Mouse (Mus musculus) cerebellum, adult 11 months (tissue): Measurements from ENCODE around the gene Olfr1161.
"Not testable (repeated sequence)": the region's sequence is repeated elsewhere in the genome, so short reads cannot be mapped to it uniquely, and the experiment has no call there.

Experiments used
- DNase-seq: peaks from one replicate; pipeline ENCODE4 v3.0.0; 2022

The Olfr1161 gene

DNA sequence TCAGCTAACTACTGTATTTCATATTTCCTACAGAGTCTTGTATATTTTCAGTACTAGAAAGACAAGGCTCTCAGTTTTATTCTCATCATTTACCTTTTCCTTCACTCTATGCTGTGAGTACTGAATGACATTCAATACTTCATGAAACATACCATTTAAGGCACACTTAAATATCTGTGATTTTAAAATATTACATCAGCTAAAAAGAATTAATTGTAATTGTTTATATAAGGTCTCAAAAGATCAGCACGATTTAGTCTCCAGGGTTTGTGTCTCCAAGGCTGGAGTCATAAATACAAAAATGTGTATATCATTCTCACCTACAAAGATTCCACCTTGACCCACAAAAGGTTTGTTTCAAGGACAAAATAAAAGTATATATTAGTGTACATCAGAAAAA is at the start of gene Olfr1161:
Olfr1161 (plus strand) TSS at position 301 of the 400 bp plus-strand sequence.
- DNase-seq, result not testable (repeated sequence)

DNA sequence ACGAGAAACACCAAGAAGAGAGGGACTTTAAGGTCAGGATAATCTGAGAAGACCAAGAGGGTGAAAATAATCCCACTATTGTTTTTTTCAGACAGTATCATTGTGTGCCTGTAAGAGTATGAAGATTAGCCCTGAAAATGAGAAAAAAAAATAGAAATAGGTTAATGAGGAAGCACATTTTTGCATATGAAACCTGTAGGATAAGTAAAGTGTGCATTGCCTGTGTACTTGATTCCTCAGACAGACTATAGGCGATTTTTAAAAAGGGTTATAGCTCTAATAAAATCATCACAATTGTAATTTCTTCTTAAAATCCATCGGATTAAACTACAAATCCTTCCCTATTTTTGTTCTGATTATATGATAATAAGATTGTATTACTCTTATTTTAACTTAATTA is 48.0 kb upstream of the Olfr1161 start, which contains the start of gene Olfr74:
Olfr74 (minus strand) TSS at position 101 of the 400 bp plus-strand sequence.
- DNase-seq, result no peak

DNA sequence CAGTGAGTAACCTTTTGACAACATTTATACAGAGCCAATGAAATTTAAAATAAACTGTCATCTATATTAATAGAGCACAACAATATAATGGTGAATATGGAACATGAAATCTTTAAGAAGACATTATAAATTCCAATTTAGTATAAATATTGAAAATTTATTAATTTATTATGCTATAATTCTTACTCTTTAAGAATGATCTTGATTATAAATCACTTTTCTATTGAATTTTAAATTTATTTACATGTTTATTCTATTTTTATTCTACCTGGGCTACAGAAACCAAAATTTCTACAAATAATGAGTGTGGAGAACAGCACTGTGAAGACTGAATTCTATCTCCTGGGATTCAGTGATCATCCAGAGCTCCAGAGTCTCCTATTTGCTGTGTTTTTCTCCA is 32.8 kb upstream of the Olfr1161 start, which contains the start of gene Olfr1158:
Olfr1158 (plus strand) TSS at position 301 of the 400 bp plus-strand sequence.
- no peak for DNase-seq

DNA sequence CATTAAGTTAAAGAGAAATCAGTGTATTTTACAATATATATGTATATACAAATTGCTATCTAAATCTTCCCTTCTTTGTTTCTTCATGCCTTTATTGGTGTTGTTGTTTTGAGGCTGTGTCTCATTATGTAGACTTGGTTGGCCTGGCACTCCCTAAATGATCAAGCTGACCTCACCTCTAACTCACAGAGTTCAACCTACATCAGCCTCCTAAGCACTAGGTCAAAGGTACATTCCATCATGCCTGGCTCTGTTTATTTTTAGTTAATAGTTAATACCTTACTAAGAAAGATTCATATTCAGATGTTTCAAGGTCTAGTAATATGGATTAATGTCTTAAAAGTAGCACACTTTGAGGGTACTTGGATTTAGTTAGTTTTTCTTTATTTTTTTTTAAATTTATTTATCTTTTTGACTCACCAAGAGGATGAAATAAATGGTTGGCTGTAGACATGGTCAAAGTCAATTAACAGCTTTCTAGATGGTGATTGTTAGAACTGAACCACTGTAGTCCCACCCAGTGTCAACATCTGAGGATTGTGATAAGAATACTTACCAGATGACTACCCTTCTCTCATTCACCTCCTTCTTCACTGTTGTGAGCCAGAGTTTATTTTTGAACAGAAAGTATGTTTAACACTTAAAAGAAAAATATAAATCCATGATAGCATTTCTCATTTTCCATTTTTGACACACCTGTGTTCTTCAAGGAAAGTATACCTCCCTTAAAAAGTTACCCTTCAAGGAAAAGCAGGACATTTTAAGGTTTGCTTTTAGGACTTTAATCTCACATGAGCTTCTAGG is 14.9 kb upstream of the Olfr1161 start, which contains the start of gene Olfr1160:
Olfr1160 (minus strand) TSS at position 754 of the 804 bp plus-strand sequence.
- no peak for DNase-seq

DNA sequence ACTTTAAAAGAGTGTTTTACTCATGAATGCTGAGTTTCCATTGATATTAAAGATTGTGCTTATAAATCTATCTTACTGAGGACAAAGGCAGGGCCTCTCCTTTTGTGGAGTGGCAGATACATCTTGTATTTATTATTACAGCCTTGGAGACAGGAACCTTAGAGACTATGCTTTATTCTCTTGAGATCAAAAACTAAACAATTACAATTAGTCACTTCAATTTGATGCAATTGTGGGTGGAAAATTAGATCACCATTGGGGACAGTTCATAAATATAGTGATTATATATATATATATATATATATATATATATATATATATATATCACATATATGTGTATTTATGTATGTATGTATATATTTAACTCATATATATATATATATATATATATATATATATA is 15.0 kb downstream of the Olfr1161 start, which contains the start of gene Olfr73:
Olfr73 (minus strand) TSS at position 101 of the 400 bp plus-strand sequence.
- no peak for DNase-seq

DNA sequence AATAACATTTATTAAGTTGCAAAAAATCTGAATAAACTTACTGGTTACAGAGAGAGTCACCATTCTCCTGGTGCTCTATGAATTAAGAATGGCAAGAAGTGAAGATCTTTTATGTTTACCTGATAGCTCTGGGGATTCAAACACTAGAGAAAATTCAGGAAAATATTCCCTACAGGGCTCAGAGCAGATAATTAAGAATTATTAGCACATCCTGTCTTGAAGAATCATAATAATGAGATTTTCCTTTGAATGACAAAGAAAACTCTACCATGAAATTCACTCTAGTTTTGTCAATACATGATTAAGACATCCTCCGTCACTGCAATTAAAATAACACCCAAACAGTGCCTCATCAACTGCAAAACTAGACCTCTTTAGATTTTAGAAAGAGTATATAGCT is 28.5 kb downstream of the Olfr1161 start, which contains the start of gene Olfr1162:
Olfr1162 (minus strand) TSS at position 101 of the 400 bp plus-strand sequence.
- no peak for DNase-seq

DNA sequence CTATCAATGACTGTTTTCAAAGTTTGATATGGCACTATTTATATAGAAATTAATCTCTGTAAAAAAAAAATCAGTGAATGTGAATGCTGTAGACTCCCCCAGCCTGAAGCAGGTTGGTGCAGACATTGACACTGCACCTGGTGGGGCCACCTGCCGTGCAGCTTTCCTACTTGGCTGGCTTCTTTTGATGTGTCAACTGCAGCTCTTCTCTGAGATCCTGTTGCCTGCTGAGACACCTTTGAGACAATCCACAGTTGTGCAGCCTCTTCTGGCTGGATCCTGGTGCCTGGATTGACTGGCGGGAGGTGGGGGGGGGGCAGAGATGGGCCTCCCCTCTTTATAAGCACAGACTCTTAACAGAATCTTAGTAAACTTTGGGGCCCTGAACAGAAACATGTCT is 41.0 kb downstream of the Olfr1161 start:
- no peak for DNase-seq

DNA sequence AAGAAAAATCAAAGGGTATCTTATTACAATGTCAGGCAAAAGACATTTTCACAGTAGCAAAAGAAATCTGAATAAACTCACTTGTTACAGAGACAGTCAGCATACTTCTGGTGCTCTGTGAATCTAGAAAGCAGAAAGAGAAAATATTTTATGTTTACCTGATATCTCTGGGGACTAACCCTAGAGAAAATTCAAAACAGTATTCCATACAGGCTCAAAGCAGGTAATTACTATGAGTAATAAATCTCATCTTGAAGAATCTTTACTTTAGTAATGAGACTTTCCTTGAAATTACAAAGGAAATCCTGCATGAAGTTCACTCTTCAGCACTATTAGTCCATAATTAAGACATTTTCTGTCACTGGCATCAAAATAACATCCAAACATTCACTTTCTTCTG is 49.2 kb downstream of the Olfr1161 start, which contains the start of gene Olfr1163:
Olfr1163 (minus strand) TSS at position 101 of the 400 bp plus-strand sequence.
- DNase-seq, result no peak
